Mouse (Mus musculus) NIH3T3 (cell line): ENCODE measurements around the gene Notch2.

ENCODE experiments used
- DNase-seq: peaks from one replicate; pipeline ENCODE4 v3.0.0-alpha.2; 2012; ENCODE audit warnings: low read depth

Gene Notch2

GRCm38 (mm10) chr3:97994818-97995217 is 18.5 kb upstream of the Notch2 start:
- no peak for DNase-seq

GRCm38 (mm10) chr3:97998349-97998748 is 15.0 kb upstream of the Notch2 start:
- DNase-seq: peak; percentile 76

GRCm38 (mm10) chr3:98003558-98003957 is 9.8 kb upstream of the Notch2 start:
- no peak for DNase-seq

GRCm38 (mm10) chr3:98004231-98004630 is 9.1 kb upstream of the Notch2 start:
- DNase-seq: no peak

- no peak for DNase-seq
These were observed 8.0 kb upstream of the Notch2 start for GRCm38 (mm10) chr3:98005306-98005705.

GRCm38 (mm10) chr3:98006046-98006691 is 7.2 kb upstream of the Notch2 start:
- DNase-seq: no peak

- no peak for DNase-seq
These were observed 6.4 kb upstream of the Notch2 start for GRCm38 (mm10) chr3:98006973-98007372.

GRCm38 (mm10) chr3:98008143-98008542 is 5.2 kb upstream of the Notch2 start:
- DNase-seq: no peak

GRCm38 (mm10) chr3:98009190-98009840 is 4.0 kb upstream of the Notch2 start:
- no peak for DNase-seq

GRCm38 (mm10) chr3:98013086-98013400 is 284 bp upstream of the Notch2 start:
- DNase-seq: no peak

GRCm38 (mm10) chr3:98015205-98016171 is 2.2 kb downstream of the Notch2 start:
- peak; percentile 48 for DNase-seq

GRCm38 (mm10) chr3:98016901-98017591 is 3.7 kb downstream of the Notch2 start:
- no peak for DNase-seq

GRCm38 (mm10) chr3:98018187-98018586 is 4.9 kb downstream of the Notch2 start:
- no peak for DNase-seq

- no peak for DNase-seq
These were observed 7.3 kb downstream of the Notch2 start for GRCm38 (mm10) chr3:98020431-98021229.

- peak; percentile 96 for DNase-seq
These were observed 11.0 kb downstream of the Notch2 start for GRCm38 (mm10) chr3:98024288-98024848.

GRCm38 (mm10) chr3:98025521-98025920 is 12.2 kb downstream of the Notch2 start:
- DNase-seq: no peak

GRCm38 (mm10) chr3:98025921-98026880 is 12.9 kb downstream of the Notch2 start:
- DNase-seq: peak; percentile 60

GRCm38 (mm10) chr3:98027371-98027774 is 14.0 kb downstream of the Notch2 start:
- peak; percentile 52 for DNase-seq

- no peak for DNase-seq
These were observed 14.7 kb downstream of the Notch2 start for GRCm38 (mm10) chr3:98028072-98028471.

- no peak for DNase-seq
These were observed 15.6 kb downstream of the Notch2 start for GRCm38 (mm10) chr3:98028936-98029335.
